Mouse (Mus musculus) myocyte (in vitro differentiated cells): ENCODE data around the gene Jhy. TPM values are rescaled to one million over a fixed set of nuclear protein-coding genes. Genes with fewer than 3 reads are reported as not detected.

ENCODE experiments used
- H3K27me3 ChIP-seq: one replicate; pipeline ENCODE4 v1.6.1; 2011; ENCODE audit not compliant: control insufficient read depth, insufficient read depth, insufficient read length
- H3K36me3 ChIP-seq: one replicate; pipeline ENCODE4 v1.6.1; 2011; ENCODE audit not compliant: control insufficient read depth, insufficient read depth
- H3K4me2 ChIP-seq: one replicate; pipeline ENCODE4 v1.6.1; 2011; ENCODE audit warnings: low read depth, control low read depth
- H3K4me3 ChIP-seq: one replicate; pipeline ENCODE4 v1.5.1; 2011; ENCODE audit warnings: mild to moderate bottlenecking, control low read depth, moderate library complexity
- H3K79me2 ChIP-seq: one replicate; pipeline ENCODE4 v1.6.1; 2011; ENCODE audit not compliant: control insufficient read depth, insufficient read depth
- H3ac ChIP-seq: one replicate; pipeline ENCODE4 v1.6.1; 2011; ENCODE audit not compliant: control insufficient read depth, insufficient read length
- CEBPB ChIP-seq: IDR thresholded peaks from 2 replicates; pipeline ENCODE4 v1.6.1; 2011; ENCODE audit warnings: mild to moderate bottlenecking, moderate library complexity; ENCODE audit not compliant: poor library complexity, insufficient read depth, severe bottlenecking
- E2F4 ChIP-seq: IDR thresholded peaks from one replicate; pipeline ENCODE4 v1.6.1; 2011; ENCODE audit warnings: mild to moderate bottlenecking, control low read depth, moderate library complexity; ENCODE audit not compliant: insufficient read depth
- MAX ChIP-seq: IDR thresholded peaks from one replicate; pipeline ENCODE4 v1.6.1; 2011; ENCODE audit warnings: low read depth, mild to moderate bottlenecking, control low read depth
- MYOD1 ChIP-seq, 3 experiments: IDR thresholded peaks; one replicate each; pipeline ENCODE4 v1.6.1; 2011; ENCODE audit warnings: control low read depth in 2 of 3, low read depth in 2 of 3, mild to moderate bottlenecking in 2 of 3, moderate library complexity in 1 of 3; ENCODE audit not compliant: insufficient read length in 2 of 3, control insufficient read depth in 1 of 3
- MYOG ChIP-seq, 3 experiments: IDR thresholded peaks; one replicate each; pipeline ENCODE4 v1.6.1; 2011; ENCODE audit warnings: control low read depth in 2 of 3, low read depth in 2 of 3, mild to moderate bottlenecking in 2 of 3; ENCODE audit not compliant: insufficient read length in 2 of 3, control insufficient read depth in 1 of 3, insufficient read depth in 1 of 3
- POLR2A ChIP-seq: IDR thresholded peaks from one replicate; pipeline ENCODE4 v1.6.1; 2011; ENCODE audit warnings: low read depth, mild to moderate bottlenecking, control low read depth, moderate library complexity; ENCODE audit not compliant: insufficient read length
- POLR2AphosphoS2 ChIP-seq: IDR thresholded peaks from one replicate; pipeline ENCODE4 v1.6.1; 2011; ENCODE audit warnings: low read depth, control low read depth; ENCODE audit not compliant: insufficient read length
- REST ChIP-seq: IDR thresholded peaks from one replicate; pipeline ENCODE4 v1.6.1; 2011; ENCODE audit warnings: mild to moderate bottlenecking, control low read depth, moderate library complexity; ENCODE audit not compliant: insufficient read depth, insufficient read length
- SRF ChIP-seq: IDR thresholded peaks from one replicate; pipeline ENCODE4 v1.6.1; 2011; ENCODE audit warnings: low read depth; ENCODE audit not compliant: control insufficient read depth, insufficient read length
- TCF12 ChIP-seq: IDR thresholded peaks from one replicate; pipeline ENCODE4 v1.6.1; 2011; ENCODE audit warnings: mild to moderate bottlenecking, control low read depth; ENCODE audit not compliant: poor library complexity, insufficient read depth, severe bottlenecking
- TCF3 ChIP-seq: IDR thresholded peaks from one replicate; pipeline ENCODE4 v1.6.1; 2011; ENCODE audit warnings: low read depth, control low read depth; ENCODE audit not compliant: insufficient read length
- USF1 ChIP-seq: IDR thresholded peaks from one replicate; pipeline ENCODE4 v1.6.1; 2011; ENCODE audit warnings: low read depth, mild to moderate bottlenecking, control low read depth, moderate library complexity
- polyA plus RNA-seq: library from polyadenylated mRNA; unstranded; fragments of >200 nt; fragmentation: generic; extraction: Trizol; gene quantifications from one replicate; pipeline ENCODE4 v1.2.1, GENCODE M21; 2012; ENCODE audit warnings: missing spikeins

Gene Jhy
- polyA plus RNA-seq, 1 experiment = not detected

GRCm38 (mm10) chr9:40961401-40961800, 2.5 kb downstream of the Jhy start:
- H3K4me3 ChIP-seq = no peak overlapping the region
- peaks cover 29% of the 10 kb centered on the region for H3K27me3 ChIP-seq

GRCm38 (mm10) chr9:40949039-40949615, 14.8 kb downstream of the Jhy start:
- Histone ChIP-seq H3K36me3 (no peaks in the 10 kb centered on the region), H3K4me2 (no peak overlapping the region), H3K79me2 (no peaks in the 10 kb centered on the region), H3K27me3 (peaks cover 41% of the 10 kb centered on the region), H3ac (no peak overlapping the region), H3K4me3 (no peak overlapping the region)
- TF ChIP-seq TCF12 (no peak), POLR2AphosphoS2 (no peak), TCF3 (no peak), E2F4 (no peak), REST (no peak), MAX (no peak), MYOG (IDR thresholded peaks at IDR 0.05; ENCODE audit: control insufficient read depth in 1 of 3, insufficient read depth in 1 of 3, insufficient read length in 2 of 3, low read depth in 2 of 3) (no peak), CEBPB (no peak), MYOD1 (IDR thresholded peaks at IDR 0.05; ENCODE audit: control insufficient read depth in 1 of 3, insufficient read length in 2 of 3, low read depth in 2 of 3) (no peak), SRF (no peak), POLR2A (no peak), USF1 (no peak)

More at GRCm38 (mm10) chr9:40961401-40961800, 2.5 kb downstream of the Jhy start:
- Histone ChIP-seq H3K79me2 (no peaks in the 10 kb centered on the region), H3K4me2 (no peak overlapping the region), H3K36me3 (no peaks in the 10 kb centered on the region), H3ac (no peak overlapping the region)
- TF ChIP-seq SRF (no peak), MAX (no peak), CEBPB (no peak), POLR2A (no peak), MYOD1 (IDR thresholded peaks at IDR 0.05; ENCODE audit: control insufficient read depth in 1 of 3, insufficient read length in 2 of 3, low read depth in 2 of 3) (no peak), TCF3 (no peak), REST (no peak), USF1 (no peak), POLR2AphosphoS2 (no peak), TCF12 (no peak), E2F4 (no peak), MYOG (IDR thresholded peaks at IDR 0.05; ENCODE audit: control insufficient read depth in 1 of 3, insufficient read depth in 1 of 3, insufficient read length in 2 of 3, low read depth in 2 of 3) (no peak)

GRCm38 (mm10) chr9:40948473-40948872, 15.4 kb downstream of the Jhy start:
- no peak overlapping the region for H3K4me3 ChIP-seq
- H3K79me2 ChIP-seq = no peaks in the 10 kb centered on the region
- H3ac ChIP-seq = no peak overlapping the region
- TF ChIP-seq POLR2A (no peak), REST (no peak), MYOG (IDR thresholded peaks at IDR 0.05; ENCODE audit: control insufficient read depth in 1 of 3, insufficient read depth in 1 of 3, insufficient read length in 2 of 3, low read depth in 2 of 3) (no peak), E2F4 (no peak), SRF (no peak), POLR2AphosphoS2 (no peak), TCF12 (no peak), TCF3 (no peak), USF1 (no peak), CEBPB (no peak), MAX (no peak), MYOD1 (IDR thresholded peaks at IDR 0.05; ENCODE audit: control insufficient read depth in 1 of 3, insufficient read length in 2 of 3, low read depth in 2 of 3) (no peak)
- H3K4me2 ChIP-seq = no peak overlapping the region
- peaks cover 41% of the 10 kb centered on the region for H3K27me3 ChIP-seq
- no peaks in the 10 kb centered on the region for H3K36me3 ChIP-seq

GRCm38 (mm10) chr9:40947131-40947530, 16.8 kb downstream of the Jhy start:
- TF ChIP-seq REST = no peak
- TF ChIP-seq CEBPB = no peak
- TF ChIP-seq POLR2AphosphoS2 = no peak
- no peak for TF ChIP-seq MYOD1 (IDR thresholded peaks at IDR 0.05; ENCODE audit: control insufficient read depth in 1 of 3, insufficient read length in 2 of 3, low read depth in 2 of 3)
- no peak for TF ChIP-seq MYOG (IDR thresholded peaks at IDR 0.05; ENCODE audit: control insufficient read depth in 1 of 3, insufficient read depth in 1 of 3, insufficient read length in 2 of 3, low read depth in 2 of 3)
- no peak for TF ChIP-seq TCF12
- TF ChIP-seq MAX = no peak
- TF ChIP-seq USF1 = no peak
- no peak for TF ChIP-seq E2F4
- no peak for TF ChIP-seq POLR2A
- H3K4me2 ChIP-seq = no peak overlapping the region
- no peaks in the 10 kb centered on the region for H3K36me3 ChIP-seq
- H3K4me3 ChIP-seq = no peak overlapping the region
- peaks cover 37% of the 10 kb centered on the region for H3K27me3 ChIP-seq
- no peaks in the 10 kb centered on the region for H3K79me2 ChIP-seq
- no peak overlapping the region for H3ac ChIP-seq
